Mouse (Mus musculus) intestine, postnatal 0 days (tissue): Measurements from ENCODE around the gene Oaz1. TPM values are rescaled to one million over a fixed set of nuclear protein-coding genes. Genes with fewer than 3 reads are reported as not detected.

Experiments
- ATAC-seq: fragments of 200-750 bp; cut with Nextera tagmentation; 2 replicates; pipeline ENCODE4 v1.8.0; 2017; ENCODE audit warnings: mild to moderate bottlenecking, moderate TSS enrichment, moderate library complexity
- H3K27ac ChIP-seq: fragments of 300-500 bp; sonication (generic); 2 replicates; pipeline ENCODE4 v1.5.1; 2014; ENCODE audit warnings: mild to moderate bottlenecking, low read depth, low read length, moderate library complexity
- H3K27me3 ChIP-seq: fragments of 300-500 bp; sonication (generic); replicated peaks from 2 replicates; pipeline ENCODE4 v1.6.1; 2014; ENCODE audit warnings: low read length, mixed read lengths; ENCODE audit not compliant: control insufficient read depth, insufficient read depth
- H3K36me3 ChIP-seq: fragments of 300-500 bp; sonication (generic); 2 replicates; pipeline ENCODE4 v1.6.1; 2014; ENCODE audit warnings: mild to moderate bottlenecking, moderate library complexity; ENCODE audit not compliant: control insufficient read depth, insufficient read depth
- H3K4me1 ChIP-seq: fragments of 300-500 bp; sonication (generic); replicated peaks from 2 replicates; pipeline ENCODE4 v1.6.1; 2014; ENCODE audit warnings: antibody characterized with exemption, low read length, mixed read lengths; ENCODE audit not compliant: control insufficient read depth, insufficient read depth
- H3K4me2 ChIP-seq: fragments of 300-500 bp; sonication (generic); replicated peaks from 2 replicates; pipeline ENCODE4 v1.6.1; 2014; ENCODE audit warnings: low read depth, mild to moderate bottlenecking, moderate library complexity
- H3K4me3 ChIP-seq: fragments of 300-500 bp; sonication (generic); 2 replicates; pipeline ENCODE4 v1.5.1; 2014; ENCODE audit warnings: low read depth, low read length
- H3K9ac ChIP-seq: fragments of 300-500 bp; sonication (generic); 2 replicates; pipeline ENCODE4 v1.6.1; 2014; ENCODE audit warnings: mild to moderate bottlenecking, low read depth, low read length
- H3K9me3 ChIP-seq: fragments of 300-500 bp; sonication (generic); 2 replicates; pipeline ENCODE4 v1.6.1; 2016; ENCODE audit warnings: mixed run types; ENCODE audit not compliant: control insufficient read depth
- CTCF ChIP-seq: sonication (generic); IDR thresholded peaks from 2 replicates; pipeline ENCODE4 v1.5.1; 2016; ENCODE audit warnings: low read depth, mild to moderate bottlenecking, control low read depth, antibody characterized with exemption, moderate library complexity
- WGBS: fragments of 180-500 bp; shearing (Covaris S2); extraction: QIAGEN DNeasy Blood & Tissue Kit; methylation state at CpG from one replicate; pipeline ENCODE4 v1.1.7; 2014; 5-methylcytosine and 5-hydroxymethylcytosine counted together
- polyA plus RNA-seq: library from polyadenylated mRNA; unstranded; fragments of >200 nt; fragmentation: Nextera tagmentation; extraction: Ambion mirVana; gene quantifications from 2 replicates; pipeline ENCODE4 v1.2.1, GENCODE M21; 2015

The Oaz1 gene
- polyA plus RNA-seq, 1 experiment from 2014 or later = 1,019 TPM

DNA sequence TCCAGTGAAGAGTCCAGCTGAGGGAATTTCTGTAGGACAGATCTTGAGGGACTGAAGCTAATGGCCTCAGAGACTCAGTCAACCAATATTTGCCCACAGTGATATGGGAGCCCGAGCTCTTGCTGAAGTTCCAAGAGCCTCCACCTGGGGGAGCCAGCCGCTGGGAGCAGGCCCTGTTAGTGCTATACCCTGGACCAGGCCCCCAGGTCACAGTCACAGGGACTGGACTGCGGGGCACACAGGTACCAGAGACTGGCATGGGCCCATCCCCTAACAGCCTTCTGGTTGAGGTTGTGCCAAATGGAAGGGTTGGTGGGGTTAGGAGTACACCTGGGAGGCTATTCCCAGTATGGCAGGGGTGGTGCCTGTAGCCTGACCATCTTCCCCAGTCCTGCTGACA is 20.5 kb upstream of the Oaz1 start:
- Histone ChIP-seq H3K9ac (no peak overlapping the region), H3K4me2 (no peak overlapping the region)
- WGBS = 17% methylated on average over 3 of the region's 3 CpGs

DNA sequence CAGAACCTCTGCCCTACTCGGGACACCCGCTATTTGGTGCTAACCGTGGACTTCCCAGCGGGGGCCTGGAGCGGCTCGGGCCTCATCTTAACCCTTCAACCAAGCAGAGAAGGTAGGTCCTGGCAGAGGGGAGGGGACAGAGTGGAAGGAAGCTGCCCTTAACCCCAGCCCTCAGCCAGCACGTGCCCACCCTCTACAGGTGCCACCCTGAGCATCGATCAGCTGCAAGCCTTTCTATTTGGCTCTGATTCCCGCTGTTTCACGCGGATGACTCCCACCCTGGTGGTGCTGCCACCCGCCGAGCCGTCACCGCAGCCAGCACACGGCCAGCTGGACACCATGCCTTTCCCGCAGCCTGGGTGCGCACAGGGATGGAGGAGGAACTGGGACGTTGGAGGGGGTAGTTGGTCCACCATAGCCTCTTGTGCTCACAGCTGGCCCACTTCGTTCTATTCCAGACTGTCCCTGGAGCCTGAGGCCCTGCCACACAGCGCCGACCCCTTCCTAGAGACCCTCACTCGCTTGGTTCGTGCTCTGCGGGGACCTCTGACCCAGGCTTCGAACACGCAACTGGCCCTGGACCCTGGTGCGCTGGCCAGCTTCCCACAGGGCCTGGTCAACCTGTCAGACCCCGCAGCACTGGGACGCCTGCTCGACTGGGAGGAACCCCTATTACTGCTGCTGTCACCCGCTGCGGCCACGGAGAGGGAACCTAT is 20.0 kb upstream of the Oaz1 start:
- H3K9ac ChIP-seq = 0 out of 2 replicates have a peak overlapping the region, but pooled peaks have one; percentile 40
- H3K9me3 ChIP-seq = no peaks in the 10 kb centered on the region
- peaks cover 20% of the 10 kb centered on the region for H3K27me3 ChIP-seq
- 0 out of 2 replicates have a peak, but pooled peaks cover 13% of the 10 kb centered on the region for H3K4me1 ChIP-seq
- ATAC-seq = no peak
- H3K36me3 ChIP-seq = peaks cover 38% of the 10 kb centered on the region
- H3K27ac ChIP-seq = 0 out of 2 replicates have a peak overlapping the region, but pooled peaks have one; percentile 35
- WGBS = 58% methylated on average over 34 of the region's 34 CpGs
- H3K4me3 ChIP-seq = peak overlapping the region; percentile 41
- H3K4me2 ChIP-seq = peak overlapping the region; percentile 87
- TF ChIP-seq CTCF = no peak

More for the DNA sequence above, 20.5 kb upstream of the Oaz1 start:
- Histone ChIP-seq H3K27me3 (peaks cover 20% of the 10 kb centered on the region), H3K4me1 (0 out of 2 replicates have a peak, but pooled peaks cover 13% of the 10 kb centered on the region), H3K36me3 (peaks cover 44% of the 10 kb centered on the region), H3K4me3 (no peak overlapping the region), H3K9me3 (no peaks in the 10 kb centered on the region), H3K27ac (no peak overlapping the region)
- peak; percentile 51; the same call in 1 of the 2 replicates for ATAC-seq
- peak; percentile 84 for TF ChIP-seq CTCF

DNA sequence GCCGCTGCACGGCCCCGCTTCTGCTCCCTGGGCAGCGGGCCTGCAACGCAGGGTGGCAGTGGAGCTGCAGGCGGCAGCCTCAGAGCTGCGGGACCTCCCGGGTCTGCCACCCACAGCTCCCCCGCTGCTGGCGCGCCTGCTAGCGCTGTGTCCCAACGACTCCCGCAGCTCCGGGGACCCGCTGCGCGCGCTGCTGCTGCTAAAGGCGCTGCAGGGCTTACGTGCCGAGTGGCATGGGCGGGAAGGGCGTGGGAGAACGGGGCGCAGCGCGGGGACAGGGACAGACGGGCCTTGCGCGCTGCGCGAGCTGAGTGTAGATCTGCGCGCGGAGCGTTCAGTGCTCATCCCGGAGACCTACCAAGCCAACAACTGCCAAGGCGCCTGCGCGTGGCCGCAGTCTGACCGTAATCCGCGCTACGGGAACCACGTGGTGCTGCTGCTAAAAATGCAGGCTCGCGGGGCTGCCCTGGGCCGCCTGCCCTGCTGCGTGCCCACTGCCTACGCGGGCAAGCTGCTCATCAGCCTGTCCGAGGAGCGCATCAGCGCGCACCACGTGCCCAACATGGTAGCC is 19.3 kb upstream of the Oaz1 start:
- no peak for TF ChIP-seq CTCF
- WGBS = 2% methylated on average over 57 of the region's 58 CpGs
- H3K27me3 ChIP-seq = peaks cover 20% of the 10 kb centered on the region
- H3K4me3 ChIP-seq = peak overlapping the region; percentile 41
- peak overlapping the region; percentile 87 for H3K4me2 ChIP-seq
- peak overlapping the region; percentile 40; the same call in 1 of the 2 replicates for H3K9ac ChIP-seq
- peak; percentile 48 for ATAC-seq
- 0 out of 2 replicates have a peak, but pooled peaks cover 13% of the 10 kb centered on the region for H3K4me1 ChIP-seq
- H3K9me3 ChIP-seq = no peaks in the 10 kb centered on the region
- peaks cover 32% of the 10 kb centered on the region for H3K36me3 ChIP-seq
- H3K27ac ChIP-seq = peak overlapping the region; percentile 35; the same call in 1 of the 2 replicates

DNA sequence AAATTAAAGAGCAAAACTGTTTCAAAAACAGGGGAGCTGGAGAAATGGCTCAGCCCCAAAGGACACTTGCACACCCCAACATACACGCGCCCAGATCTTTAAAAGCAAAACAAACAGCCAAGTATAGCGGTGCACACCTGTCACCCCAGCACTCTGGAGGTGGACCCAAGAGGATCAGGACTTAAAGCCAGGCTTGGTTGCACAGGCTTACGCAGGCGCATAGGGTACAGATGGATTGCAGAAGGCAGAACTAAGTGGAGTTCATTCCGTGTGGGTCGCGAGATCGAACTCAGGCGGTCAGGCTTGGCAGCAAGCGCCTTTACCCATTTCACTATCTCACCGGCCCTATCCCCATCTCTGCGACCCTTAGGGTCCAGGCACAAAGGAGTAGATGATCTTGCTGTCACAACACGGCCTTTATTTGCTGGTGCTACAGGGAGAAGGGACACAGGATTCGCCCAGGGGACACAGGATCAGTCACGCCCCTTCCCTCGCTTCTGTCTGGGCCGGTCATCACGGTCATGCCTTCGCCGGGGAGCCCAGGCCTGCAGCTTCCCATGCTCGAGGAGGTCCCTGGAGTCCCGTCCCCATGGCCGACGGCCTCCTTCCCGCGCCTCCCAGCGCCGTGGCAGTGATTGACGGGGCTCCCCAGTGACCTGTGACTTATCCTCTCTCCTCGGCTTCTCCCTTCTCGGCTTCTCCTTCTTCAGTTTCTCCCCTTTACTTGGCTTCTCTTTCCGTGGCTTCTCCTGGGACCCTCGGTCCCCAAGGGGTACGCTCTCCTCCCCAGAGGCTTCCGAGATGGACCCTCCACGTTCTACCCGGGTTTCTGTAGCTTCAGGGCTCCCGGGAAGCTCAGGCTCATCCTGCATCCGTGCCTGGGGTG is 18.1 kb upstream of the Oaz1 start:
- no peak for ATAC-seq
- 29% methylated on average over 40 of the region's 40 CpGs for WGBS

DNA sequence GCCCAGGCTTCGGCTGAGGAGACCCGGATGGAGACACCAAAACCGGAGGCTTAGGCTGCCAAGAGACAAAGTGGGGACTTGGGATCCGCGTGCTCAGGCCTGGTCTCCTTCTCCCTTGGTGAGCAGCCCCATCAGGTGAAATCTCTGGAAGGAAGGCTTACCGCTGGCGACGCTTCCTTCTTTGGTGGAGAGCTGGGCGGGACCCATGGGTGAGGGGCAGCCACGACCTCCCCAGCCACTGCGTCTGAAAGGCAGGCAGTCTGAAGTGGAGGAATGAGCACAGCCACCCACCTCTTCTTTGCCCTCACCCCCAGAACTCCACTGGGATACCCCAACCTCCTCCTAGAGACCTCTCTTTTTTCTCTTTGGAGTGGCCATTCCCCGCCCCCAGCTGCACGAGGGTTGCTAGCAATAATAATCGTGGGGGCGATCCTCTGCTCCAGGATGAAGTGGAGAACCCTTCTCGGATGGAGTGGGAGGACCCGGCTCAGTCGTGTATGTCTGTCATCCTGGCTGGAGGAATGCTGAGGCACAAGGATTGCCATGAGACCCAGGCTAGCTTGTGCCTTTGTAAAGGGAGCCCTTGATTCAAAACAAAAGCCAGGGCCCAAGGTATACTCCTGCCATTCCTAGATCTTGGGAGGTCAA is 17.3 kb upstream of the Oaz1 start:
- H3K27me3 ChIP-seq = peaks cover 20% of the 10 kb centered on the region
- no peak for TF ChIP-seq CTCF
- H3K36me3 ChIP-seq = peaks cover 12% of the 10 kb centered on the region
- ATAC-seq = no peak
- peak overlapping the region; percentile 44 for H3K4me2 ChIP-seq
- no peak overlapping the region; the same call in 1 of the 2 replicates for H3K4me3 ChIP-seq
- H3K27ac ChIP-seq = no peak overlapping the region
- WGBS = 18% methylated on average over 18 of the region's 18 CpGs
- 0 out of 2 replicates have a peak, but pooled peaks cover 13% of the 10 kb centered on the region for H3K4me1 ChIP-seq
- H3K9ac ChIP-seq = 0 out of 2 replicates have a peak overlapping the region, but pooled peaks have one; percentile 17
- H3K9me3 ChIP-seq = no peaks in the 10 kb centered on the region

More for the DNA sequence above, 18.1 kb upstream of the Oaz1 start:
- no peak overlapping the region for H3K27ac ChIP-seq
- peaks cover 20% of the 10 kb centered on the region for H3K27me3 ChIP-seq
- peaks cover 20% of the 10 kb centered on the region for H3K36me3 ChIP-seq
- no peak for TF ChIP-seq CTCF
- H3K4me1 ChIP-seq = 0 out of 2 replicates have a peak, but pooled peaks cover 13% of the 10 kb centered on the region
- H3K9ac ChIP-seq = 0 out of 2 replicates have a peak overlapping the region, but pooled peaks have one; percentile 17
- no peaks in the 10 kb centered on the region for H3K9me3 ChIP-seq
- H3K4me2 ChIP-seq = peak overlapping the region; percentile 44
- H3K4me3 ChIP-seq = no peak overlapping the region
